Mouse (Mus musculus) lung, embryonic 16.5 days (tissue): ENCODE measurements around the gene Bricd5. TPM values are rescaled to one million over a fixed set of nuclear protein-coding genes. Genes with fewer than 3 reads are reported as not detected.

Experiments
- ATAC-seq: fragments of 200-750 bp; cut with Nextera tagmentation; 2 replicates; pipeline ENCODE4 v1.8.0; 2017; ENCODE audit warnings: low read depth, mild to moderate bottlenecking, moderate library complexity
- H3K27ac ChIP-seq: fragments of 300-500 bp; sonication (generic); 2 replicates; pipeline ENCODE4 v1.5.1; 2014; ENCODE audit warnings: mild to moderate bottlenecking, control low read depth, low read length
- H3K27me3 ChIP-seq: fragments of 300-500 bp; sonication (generic); 2 replicates; pipeline ENCODE4 v1.6.1; 2014; ENCODE audit warnings: low read depth, low read length, mixed read lengths; ENCODE audit not compliant: control insufficient read depth, insufficient read depth
- H3K36me3 ChIP-seq: fragments of 300-500 bp; sonication (generic); 2 replicates; pipeline ENCODE4 v1.6.1; 2014; ENCODE audit warnings: low read length; ENCODE audit not compliant: control insufficient read depth, insufficient read depth
- H3K4me1 ChIP-seq: fragments of 300-500 bp; sonication (generic); replicated peaks from 2 replicates; pipeline ENCODE4 v1.6.1; 2014; ENCODE audit warnings: low read length, mixed read lengths; ENCODE audit not compliant: control insufficient read depth, insufficient read depth
- H3K4me2 ChIP-seq: fragments of 300-500 bp; sonication (generic); 2 replicates; pipeline ENCODE4 v1.6.1; 2014; ENCODE audit warnings: low read depth, low read length, control low read depth
- H3K4me3 ChIP-seq: fragments of 300-500 bp; sonication (generic); 2 replicates; pipeline ENCODE4 v1.5.1; 2014; ENCODE audit warnings: mild to moderate bottlenecking, low read length, control low read depth
- H3K9ac ChIP-seq: fragments of 300-500 bp; sonication (generic); 2 replicates; pipeline ENCODE4 v1.6.1; 2014; ENCODE audit warnings: low read length, control low read depth
- H3K9me3 ChIP-seq: fragments of 300-500 bp; sonication (generic); 2 replicates; pipeline ENCODE4 v1.6.1; 2016; ENCODE audit warnings: low read length; ENCODE audit not compliant: control insufficient read depth
- WGBS: fragments of 180-500 bp; shearing (Covaris S2); extraction: QIAGEN DNeasy Blood & Tissue Kit; methylation state at CpG from one replicate; pipeline ENCODE4 v1.1.7; 2014; 5-methylcytosine and 5-hydroxymethylcytosine counted together
- polyA plus RNA-seq: library from polyadenylated mRNA; unstranded; fragments of >200 nt; fragmentation: Nextera tagmentation; extraction: Ambion mirVana; gene quantifications from 2 replicates; pipeline ENCODE4 v1.2.1, GENCODE M21; 2015

The Bricd5 gene
- polyA plus RNA-seq, 1 experiment from 2014 or later: not detected

DNA sequence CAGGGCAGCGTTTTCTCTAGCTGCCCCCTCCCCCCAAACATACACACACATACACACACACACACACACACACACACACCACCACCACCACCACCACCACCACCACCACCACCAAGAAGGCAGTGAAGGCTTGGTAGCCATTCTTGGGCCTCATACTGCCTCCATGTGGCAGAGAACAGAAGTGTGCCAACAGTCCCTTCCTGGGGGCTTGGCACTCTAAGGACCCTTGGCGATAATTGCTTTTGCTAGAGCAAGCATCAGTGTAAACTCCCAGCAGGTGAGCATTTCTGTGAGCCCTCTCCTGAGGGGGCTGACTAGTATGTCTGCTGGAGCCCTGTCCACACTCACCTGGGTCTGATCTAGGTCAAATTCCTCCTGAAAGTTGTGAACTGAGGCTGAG lies 32.5 kb upstream of the Bricd5 start:
- Histone ChIP-seq H3K27ac (no peak overlapping the region), H3K36me3 (peaks cover 33% of the 10 kb centered on the region), H3K9ac (no peak overlapping the region), H3K4me3 (no peak overlapping the region), H3K4me2 (no peak overlapping the region), H3K27me3 (no peaks in the 10 kb centered on the region), H3K9me3 (no peaks in the 10 kb centered on the region), H3K4me1 (no peaks in the 10 kb centered on the region)
- no peak for ATAC-seq
- WGBS: 46% methylated on average over 2 of the region's 2 CpGs

GRCm38 (mm10) chr17:24442107-24442506 lies 31.6 kb upstream of the Bricd5 start:
- peak; percentile 14; the same call in 1 of the 2 replicates for ATAC-seq
- H3K27ac ChIP-seq: no peak overlapping the region
- H3K27me3 ChIP-seq: no peaks in the 10 kb centered on the region
- peaks cover 41% of the 10 kb centered on the region for H3K36me3 ChIP-seq
- no peaks in the 10 kb centered on the region for H3K4me1 ChIP-seq
- no peaks in the 10 kb centered on the region for H3K9me3 ChIP-seq
- H3K4me2 ChIP-seq: no peak overlapping the region
- H3K9ac ChIP-seq: no peak overlapping the region
- 88% methylated on average over 14 of the region's 14 CpGs for WGBS
- H3K4me3 ChIP-seq: no peak overlapping the region

- peaks cover 47% of the 10 kb centered on the region for H3K36me3 ChIP-seq
- ATAC-seq: no peak
- no peaks in the 10 kb centered on the region for H3K27me3 ChIP-seq
Observed at GRCm38 (mm10) chr17:24442632-24443155, 31.0 kb upstream of the Bricd5 start, which contains the start of gene Dnase1l2. Gene Dnase1l2, minus strand, starts transcription at chr17:24443105.

GRCm38 (mm10) chr17:24443409-24443808 lies 30.3 kb upstream of the Bricd5 start:
- WGBS: 92% methylated on average over 4 of the region's 4 CpGs
- no peak for ATAC-seq
- no peak overlapping the region for H3K27ac ChIP-seq

More at GRCm38 (mm10) chr17:24442632-24443155, 31.0 kb upstream of the Bricd5 start, which contains the start of gene Dnase1l2:
- Histone ChIP-seq H3K27ac (no peak within 1 kb of the TSS), H3K9ac (no peak within 1 kb of the TSS), H3K4me3 (no peak within 1 kb of the TSS), H3K9me3 (no peaks in the 10 kb centered on the region), H3K4me2 (no peak within 1 kb of the TSS), H3K4me1 (no peaks in the 10 kb centered on the region)
- WGBS: 75% methylated on average over 7 of the region's 7 CpGs

GRCm38 (mm10) chr17:24446590-24446989 lies 27.1 kb upstream of the Bricd5 start:
- H3K9me3 ChIP-seq: no peaks in the 10 kb centered on the region
- peaks cover 42% of the 10 kb centered on the region for H3K36me3 ChIP-seq
- no peak for ATAC-seq
- no peak overlapping the region for H3K27ac ChIP-seq
- H3K9ac ChIP-seq: no peak overlapping the region
- H3K4me1 ChIP-seq: no peaks in the 10 kb centered on the region
- no peak overlapping the region for H3K4me2 ChIP-seq
- no peak overlapping the region for H3K4me3 ChIP-seq
- no peaks in the 10 kb centered on the region for H3K27me3 ChIP-seq
- WGBS: 94% methylated on average over 8 of the region's 8 CpGs

More at GRCm38 (mm10) chr17:24443409-24443808, 30.3 kb upstream of the Bricd5 start:
- Histone ChIP-seq H3K9ac (no peak overlapping the region), H3K36me3 (peaks cover 46% of the 10 kb centered on the region), H3K27me3 (no peaks in the 10 kb centered on the region), H3K4me3 (no peak overlapping the region), H3K4me2 (no peak overlapping the region), H3K4me1 (no peaks in the 10 kb centered on the region), H3K9me3 (no peaks in the 10 kb centered on the region)

- peaks cover 11% of the 10 kb centered on the region for H3K4me1 ChIP-seq
- no peaks in the 10 kb centered on the region for H3K9me3 ChIP-seq
- H3K4me2 ChIP-seq: no peak overlapping the region
- H3K27me3 ChIP-seq: no peaks in the 10 kb centered on the region
- 87% methylated on average over 6 of the region's 6 CpGs for WGBS
- H3K36me3 ChIP-seq: peaks cover 34% of the 10 kb centered on the region
- no peak overlapping the region for H3K27ac ChIP-seq
- H3K9ac ChIP-seq: no peak overlapping the region
- no peak for ATAC-seq
- no peak overlapping the region for H3K4me3 ChIP-seq
Observed at GRCm38 (mm10) chr17:24449507-24449906, 24.2 kb upstream of the Bricd5 start.

- H3K9me3 ChIP-seq: no peaks in the 10 kb centered on the region
- peaks cover 29% of the 10 kb centered on the region for H3K36me3 ChIP-seq
- no peak overlapping the region for H3K4me2 ChIP-seq
- ATAC-seq: no peak
- no peak overlapping the region for H3K27ac ChIP-seq
- WGBS: 94% methylated on average over 6 of the region's 6 CpGs
- no peak overlapping the region for H3K4me3 ChIP-seq
- H3K27me3 ChIP-seq: no peaks in the 10 kb centered on the region
- no peak overlapping the region for H3K9ac ChIP-seq
- H3K4me1 ChIP-seq: peaks cover 11% of the 10 kb centered on the region
Observed at GRCm38 (mm10) chr17:24451220-24451619, 22.5 kb upstream of the Bricd5 start.

GRCm38 (mm10) chr17:24453372-24453771 lies 20.3 kb upstream of the Bricd5 start:
- Histone ChIP-seq H3K4me1 (peaks cover 11% of the 10 kb centered on the region), H3K4me3 (no peak overlapping the region), H3K9me3 (no peaks in the 10 kb centered on the region), H3K9ac (no peak overlapping the region), H3K27me3 (no peaks in the 10 kb centered on the region), H3K36me3 (peaks cover 13% of the 10 kb centered on the region), H3K4me2 (peak overlapping the region; percentile 93; the same call in 1 of the 2 replicates), H3K27ac (no peak overlapping the region)
- WGBS: 70% methylated on average over 2 of the region's 2 CpGs
- ATAC-seq: no peak

GRCm38 (mm10) chr17:24454218-24454755 lies 19.4 kb upstream of the Bricd5 start:
- no peak for ATAC-seq
- Histone ChIP-seq H3K4me1 (peaks cover 11% of the 10 kb centered on the region), H3K4me3 (peak overlapping the region; percentile 89), H3K9ac (peak overlapping the region; percentile 91), H3K9me3 (no peaks in the 10 kb centered on the region), H3K4me2 (peak overlapping the region; percentile 93), H3K36me3 (peaks cover 9% of the 10 kb centered on the region), H3K27ac (peak overlapping the region; percentile 99), H3K27me3 (no peaks in the 10 kb centered on the region)
- 3% methylated on average over 14 of the region's 14 CpGs for WGBS
